Mouse (Mus musculus): ENCODE data around the gene Sft2d1.

GRCm38 (mm10) chr17:8340407-8341359 lies 29.8 kb downstream of the Sft2d1 start:
- no peak for TF ChIP-seq POLR2A (IDR thresholded peaks at IDR 0.05; ENCODE audit: insufficient read depth, low read depth, low read length)
- no peak for TF ChIP-seq CTCF (IDR thresholded peaks at IDR 0.05; ENCODE audit: insufficient read depth, low read depth, low read length)

Data from olfactory bulb, adult 2 months (tissue).